Mouse (Mus musculus): ENCODE measurements around the gene Gm21882. TPM values are rescaled to one million over a fixed set of nuclear protein-coding genes. Genes with fewer than 3 reads are reported as not detected.
"Not testable (repeated sequence)": the region's sequence is repeated elsewhere in the genome, so short reads cannot be mapped to it uniquely, and the experiment has no call there.

Gene Gm21882
- polyA plus RNA-seq (2014; fragmentation: Nextera tagmentation; extraction: Ambion mirVana) = not detected in 2 replicates

- H3K9ac ChIP-seq (ENCODE audit: low read length); DNase-seq (ENCODE audit: low spot score); H3K36me3 ChIP-seq (ENCODE audit: control insufficient read depth, insufficient read depth, low read length); H3K27ac ChIP-seq (replicated peaks; ENCODE audit: low read depth, low read length); ATAC-seq (ENCODE audit: insufficient number of reproducible peaks, low FRiP score, low TSS enrichment, low read depth); H3K4me1 ChIP-seq (ENCODE audit: control insufficient read depth, insufficient read depth, low read length); H3K4me3 ChIP-seq (ENCODE audit: low read depth, low read length); H3K27me3 ChIP-seq (ENCODE audit: control insufficient read depth, insufficient read depth, low read length); H3K4me2 ChIP-seq (ENCODE audit: low read depth, severe bottlenecking); H3K9me3 ChIP-seq (ENCODE audit: control insufficient read depth, low read length): not testable (repeated sequence)
- WGBS = no CpG with 5 or more reads among the region's 1 CpGs
Measured at GRCm38 (mm10) chrY:40381423-40381822, at the start of gene Gm21882. Gene Gm21882, minus strand, starts transcription at chrY:40381523.

Other genes starting within 250 kb of the Gm21882 start
- not detected in 2 replicates for gene Gm21865, start 64.6 kb downstream of the Gm21882 start, polyA plus RNA-seq (2014; fragmentation: Nextera tagmentation; extraction: Ambion mirVana)